Mouse (Mus musculus) CH12.LX (cell line): Measurements from ENCODE around the gene Recql5. TPM values are rescaled to one million over a fixed set of nuclear protein-coding genes. Genes with fewer than 3 reads are reported as not detected.

Experiments used
- DNase-seq: peaks from one replicate; pipeline ENCODE4 v3.0.0-alpha.2; 2013; ENCODE audit errors: extremely low read depth
- H3K27ac ChIP-seq: 2 replicates; pipeline ENCODE4 v1.5.1; 2012; ENCODE audit warnings: low read depth, mild to moderate bottlenecking, control low read depth, moderate library complexity; ENCODE audit not compliant: insufficient read depth
- H3K27me3 ChIP-seq: replicated peaks from 2 replicates; pipeline ENCODE3; 2012; ENCODE audit warnings: inconsistent platforms
- H3K36me3 ChIP-seq, 2 experiments: replicated peaks in 1 of 2; 2 replicates each; pipeline versions ENCODE3 to v1.6.1; 2012; ENCODE audit warnings: inconsistent platforms in 1 of 2, low read length in 1 of 2, mild to moderate bottlenecking in 1 of 2, mixed read lengths in 1 of 2, moderate library complexity in 1 of 2; ENCODE audit not compliant: control insufficient read depth in 1 of 2, insufficient read depth in 1 of 2
- H3K4me1 ChIP-seq, 2 experiments: 2 replicates each; pipeline ENCODE4 v1.6.1; 2012; ENCODE audit warnings: inconsistent platforms in 1 of 2, moderate library complexity in 1 of 2; ENCODE audit not compliant: insufficient read depth in 2 of 2, control insufficient read depth in 1 of 2
- H3K4me2 ChIP-seq: 2 replicates; pipeline ENCODE4 v1.6.1; 2012; ENCODE audit warnings: low read depth, mild to moderate bottlenecking, control low read depth; ENCODE audit not compliant: poor library complexity, insufficient read depth, severe bottlenecking
- H3K4me3 ChIP-seq, 3 experiments: fragments of 150-350 bp in 1 of 3; sonication (generic) in 1 of 3; replicated peaks in 1 of 3; 2 replicates each; pipeline versions ENCODE3 to v1.5.1; 2011 to 2012; ENCODE audit warnings: low read depth in 2 of 3, low read length in 2 of 3, mild to moderate bottlenecking in 2 of 3, moderate library complexity in 2 of 3, control low read depth in 1 of 3, improper control_type of control experiment in 1 of 3, inconsistent platforms in 1 of 3, mixed read lengths in 1 of 3; ENCODE audit not compliant: poor library complexity in 1 of 3
- H3K79me2 ChIP-seq: replicated peaks from 2 replicates; pipeline ENCODE4 v1.6.1; 2012; ENCODE audit warnings: mild to moderate bottlenecking, moderate library complexity; ENCODE audit not compliant: control insufficient read depth, poor library complexity, insufficient read depth, severe bottlenecking; ENCODE audit errors: extremely low read depth
- H3K9ac ChIP-seq: 2 replicates; pipeline ENCODE4 v1.6.1; 2012; ENCODE audit warnings: low read depth, mild to moderate bottlenecking, control low read depth, moderate library complexity; ENCODE audit not compliant: insufficient read depth
- H3K9me3 ChIP-seq: replicated peaks from 2 replicates; pipeline ENCODE3; 2012; ENCODE audit warnings: low read length, inconsistent platforms, mixed read lengths
- BHLHE40 ChIP-seq: IDR thresholded peaks from 2 replicates; pipeline ENCODE4 v1.6.1; 2011; ENCODE audit warnings: mild to moderate bottlenecking, low read depth, low read length, improper control_type of control experiment
- CHD2 ChIP-seq: IDR thresholded peaks from 2 replicates; pipeline ENCODE4 v1.6.1; 2011; ENCODE audit warnings: low read length, improper control_type of control experiment
- E2F4 ChIP-seq: IDR thresholded peaks from 2 replicates; pipeline ENCODE4 v1.6.1; 2011; ENCODE audit warnings: low read depth, low read length, improper control_type of control experiment; ENCODE audit not compliant: insufficient replicate concordance
- EP300 ChIP-seq: IDR thresholded peaks from 2 replicates; pipeline ENCODE4 v1.6.1; 2011; ENCODE audit warnings: low read length, improper control_type of control experiment
- ETS1 ChIP-seq: conservative IDR thresholded peaks from 2 replicates; pipeline ENCODE4 v1.6.1; 2012; ENCODE audit warnings: low read depth, mild to moderate bottlenecking, inconsistent platforms, low read length, improper control_type of control experiment, moderate library complexity
- HCFC1 ChIP-seq: IDR thresholded peaks from 2 replicates; pipeline ENCODE4 v1.6.1; 2012; ENCODE audit warnings: low read depth, mild to moderate bottlenecking, inconsistent platforms, low read length, improper control_type of control experiment
- IRF4 ChIP-seq: IDR thresholded peaks from 2 replicates; pipeline ENCODE4 v1.6.1; 2014; ENCODE audit warnings: low read depth, mild to moderate bottlenecking, inconsistent platforms, low read length, improper control_type of control experiment
- JUN ChIP-seq: IDR thresholded peaks from 2 replicates; pipeline ENCODE4 v1.6.1; 2011; ENCODE audit warnings: low read depth, mild to moderate bottlenecking, low read length, improper control_type of control experiment, moderate library complexity; ENCODE audit not compliant: insufficient read depth
- JUND ChIP-seq: conservative IDR thresholded peaks from 2 replicates; pipeline ENCODE4 v1.6.1; 2011; ENCODE audit warnings: low read depth, low read length, improper control_type of control experiment
- MAZ ChIP-seq: IDR thresholded peaks from 2 replicates; pipeline ENCODE4 v1.6.1; 2012; ENCODE audit warnings: low read depth, mild to moderate bottlenecking, inconsistent platforms, low read length, improper control_type of control experiment, moderate library complexity
- NELFE ChIP-seq: IDR thresholded peaks from 2 replicates; pipeline ENCODE4 v1.6.1; 2011; ENCODE audit warnings: low read depth, low read length, improper control_type of control experiment
- NRF1 ChIP-seq: IDR thresholded peaks from 2 replicates; pipeline ENCODE4 v1.6.1; 2014; ENCODE audit warnings: low read depth, mild to moderate bottlenecking, inconsistent platforms, low read length, improper control_type of control experiment, moderate library complexity
- POLR2AphosphoS2 ChIP-seq: IDR thresholded peaks from 2 replicates; pipeline ENCODE4 v1.6.1; 2011; ENCODE audit warnings: low read depth, low read length, improper control_type of control experiment
- RCOR1 ChIP-seq: conservative IDR thresholded peaks from 2 replicates; pipeline ENCODE4 v1.6.1; 2012; ENCODE audit warnings: low read depth, mild to moderate bottlenecking, inconsistent platforms, low read length, improper control_type of control experiment
- USF1 ChIP-seq: IDR thresholded peaks from 2 replicates; pipeline ENCODE4 v1.6.1; 2014; ENCODE audit warnings: low read depth, mild to moderate bottlenecking, inconsistent platforms, low read length, improper control_type of control experiment
- USF2 ChIP-seq: conservative IDR thresholded peaks from 2 replicates; pipeline ENCODE4 v1.6.1; 2011; ENCODE audit warnings: low read depth, low read length, improper control_type of control experiment
- ZC3H11A ChIP-seq: IDR thresholded peaks from 2 replicates; pipeline ENCODE4 v1.6.1; 2012; ENCODE audit warnings: low read depth, mild to moderate bottlenecking, inconsistent platforms, low read length, improper control_type of control experiment
- ZMIZ1 ChIP-seq: IDR thresholded peaks from 2 replicates; pipeline ENCODE4 v1.6.1; 2012; ENCODE audit warnings: low read depth, mild to moderate bottlenecking, inconsistent platforms, low read length, improper control_type of control experiment
- dilution Hi-C: fragments of 300-500 bp; cut with MboI; formaldehyde crosslinking; loops from 2 replicates; pipeline ENCODE4 v1.14.3; 2020; ENCODE audit warnings: low sequenced_read_pairs; ENCODE audit not compliant: extremely low pct_unique_long_range_greater_than_20kb, extremely low pct_ligation_motif_present
- in situ Hi-C: fragments of 300-500 bp; cut with MboI; formaldehyde crosslinking; loops from 3 replicates; pipeline ENCODE4 v1.14.3; 2019; ENCODE audit warnings: low sequenced_read_pairs, low pct_ligation_motif_present, low pct_unique_long_range_greater_than_20kb, mixed read lengths
- polyA plus RNA-seq: library from polyadenylated mRNA; unstranded; fragments of >175 nt; gene quantifications from 2 replicates; pipeline ENCODE4 v1.2.1, GENCODE M21; 2012; ENCODE audit warnings: low read depth; ENCODE audit not compliant: insufficient read length
- total RNA-seq, 2 experiments: library from RNA; depleted of rRNA; stranded (reverse); fragments of 300-350 nt in 1 of 2; fragments of >200 nt in 1 of 2; gene quantifications; 2 replicates each; pipeline ENCODE4 v1.2.3; 2012 to 2014

Gene Recql5
- total and polyA plus RNA-seq, 3 experiments = 21.8 to 43.3 (median 31.0) TPM

DNA sequence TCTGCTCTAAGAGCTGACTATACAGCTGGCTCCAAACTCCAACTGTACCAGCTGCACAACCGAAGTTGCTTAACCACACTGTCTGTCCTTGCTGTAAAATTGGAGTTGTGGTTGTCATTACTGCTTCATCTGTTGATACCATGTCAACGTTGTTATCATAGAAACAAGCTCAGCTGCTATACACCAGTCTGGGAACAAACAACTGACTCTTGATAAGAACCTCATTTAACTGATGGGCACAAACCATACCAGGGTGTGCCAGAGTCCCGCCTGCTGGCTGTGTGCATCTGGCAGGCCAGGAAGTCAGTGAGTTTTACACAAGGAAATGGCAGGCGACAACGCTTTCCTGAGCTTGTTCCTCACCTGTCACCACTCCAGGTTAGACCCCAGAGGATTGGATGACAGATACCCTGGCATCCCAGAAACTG lies 22.1 kb downstream of the Recql5 start:
- Histone ChIP-seq H3K4me2 (no peak overlapping the region), H3K27me3 (no peaks in the 10 kb centered on the region), H3K4me3 (no peak overlapping the region), H3K4me1 (peaks cover 0 to 10% of the 10 kb centered on the region in 2 experiments; a peak in 2 of 4 replicates), H3K9me3 (no peaks in the 10 kb centered on the region), H3K9ac (no peak overlapping the region), H3K36me3 (peaks cover 48 to 89% of the 10 kb centered on the region in 2 experiments), H3K79me2 (no peaks in the 10 kb centered on the region), H3K27ac (no peak overlapping the region)
- no peak for DNase-seq
- in situ Hi-C loops = no loop called here
- dilution Hi-C loops = no loop called here
- no peak for TF ChIP-seq ZC3H11A
- TF ChIP-seq JUN = no peak
- no peak for TF ChIP-seq RCOR1
- TF ChIP-seq ZMIZ1 = no peak
- TF ChIP-seq MAZ = no peak
- TF ChIP-seq ETS1 = no peak
- TF ChIP-seq POLR2AphosphoS2 = no peak

DNA sequence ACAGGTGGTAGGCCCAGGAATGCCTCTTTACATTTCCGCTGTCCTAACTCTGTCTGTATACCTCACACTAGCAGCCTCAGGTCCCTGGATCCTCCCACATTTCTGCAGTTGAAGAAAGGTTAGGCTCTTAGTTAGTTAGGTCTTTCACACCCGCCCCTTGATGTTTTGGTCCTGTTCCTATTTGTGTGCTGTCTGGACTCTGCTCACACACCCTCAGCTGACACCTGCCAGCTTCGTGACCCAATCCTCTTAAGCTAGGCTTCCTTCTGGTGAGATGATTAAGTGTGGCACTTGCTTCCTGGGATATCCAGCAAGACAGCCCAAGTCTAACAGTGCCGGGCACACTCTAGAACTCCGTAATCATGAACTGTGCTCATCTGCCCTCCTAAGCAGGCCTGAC lies 26.8 kb downstream of the Recql5 start:
- dilution Hi-C loops (no loop called here), in situ Hi-C loops (no loop called here)
- Histone ChIP-seq H3K9me3 (no peaks in the 10 kb centered on the region), H3K4me2 (no peak overlapping the region), H3K79me2 (no peaks in the 10 kb centered on the region), H3K27me3 (no peaks in the 10 kb centered on the region), H3K27ac (no peak overlapping the region), H3K4me1 (peaks cover 25 to 56% of the 10 kb centered on the region in 2 experiments), H3K9ac (no peak overlapping the region), H3K36me3 (peaks cover 16 to 70% of the 10 kb centered on the region in 2 experiments), H3K4me3 (no peak overlapping the region)
- TF ChIP-seq HCFC1 (no peak), ZMIZ1 (no peak), EP300 (no peak), CHD2 (no peak)
- no peak for DNase-seq

DNA sequence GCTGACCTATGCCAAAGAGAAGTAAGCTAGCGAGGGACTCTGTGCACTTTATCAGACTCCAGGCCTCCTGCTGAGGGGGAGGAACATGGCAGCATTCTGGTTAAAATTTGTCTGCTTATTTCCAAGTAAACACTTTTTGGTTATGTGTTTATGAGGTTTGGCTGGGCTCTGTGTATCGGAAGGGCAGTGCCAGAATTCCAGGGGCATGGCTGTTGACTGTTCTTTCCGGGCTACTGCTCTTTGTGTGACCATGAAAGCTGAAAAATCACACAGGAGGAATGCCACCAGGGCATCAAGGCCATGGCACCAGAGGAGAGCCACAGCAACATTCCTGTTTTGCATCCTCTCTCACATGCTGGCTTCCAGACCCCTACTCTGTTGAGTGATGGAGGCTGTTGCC lies 27.2 kb downstream of the Recql5 start:
- Histone ChIP-seq H3K4me3 (no peak overlapping the region), H3K4me1 (peaks cover 25 to 60% of the 10 kb centered on the region in 2 experiments), H3K9ac (no peak overlapping the region), H3K27me3 (no peaks in the 10 kb centered on the region), H3K9me3 (no peaks in the 10 kb centered on the region), H3K27ac (no peak overlapping the region), H3K79me2 (no peaks in the 10 kb centered on the region), H3K4me2 (no peak overlapping the region), H3K36me3 (peaks cover 12 to 70% of the 10 kb centered on the region in 2 experiments)
- TF ChIP-seq USF1 = no peak
- no peak for TF ChIP-seq USF2
- no peak for TF ChIP-seq NELFE
- no peak for TF ChIP-seq E2F4
- TF ChIP-seq BHLHE40 = no peak
- no peak for TF ChIP-seq CHD2
- TF ChIP-seq NRF1 = no peak
- TF ChIP-seq JUND = no peak
- no peak for TF ChIP-seq IRF4
- dilution Hi-C loops (no loop called here), in situ Hi-C loops (no loop called here)
- DNase-seq = no peak
